Mouse (Mus musculus) MEL (cell line): ENCODE results near the gene Cnfn.

Experiments
- CTCF ChIP-seq, 3 experiments: IDR thresholded peaks in 2 of 3; conservative IDR thresholded peaks in 1 of 3; 2 replicates each; pipeline ENCODE4 v1.5.1; 2011 to 2012; ENCODE audit warnings: low read length in 3 of 3, low read depth in 2 of 3, mild to moderate bottlenecking in 2 of 3, improper control_type of control experiment in 1 of 3, inconsistent platforms in 1 of 3, mixed read lengths in 1 of 3, moderate library complexity in 1 of 3; ENCODE audit not compliant: control insufficient read depth in 1 of 3, insufficient read depth in 1 of 3, poor library complexity in 1 of 3, severe bottlenecking in 1 of 3
- EP300 ChIP-seq, 2 experiments: IDR thresholded peaks; 2 replicates each; pipeline ENCODE4 v1.6.1; 2011; ENCODE audit warnings: improper control_type of control experiment in 2 of 2, low read length in 2 of 2, low read depth in 1 of 2, mild to moderate bottlenecking in 1 of 2
- GATA1 ChIP-seq: IDR thresholded peaks from 2 replicates; pipeline ENCODE4 v1.6.1; 2011; ENCODE audit warnings: low read depth, low read length, improper control_type of control experiment
- MYC ChIP-seq: IDR thresholded peaks from 2 replicates; pipeline ENCODE4 v1.6.1; 2011; ENCODE audit warnings: low read depth, mild to moderate bottlenecking, low read length, improper control_type of control experiment, moderate library complexity
- NRF1 ChIP-seq: IDR thresholded peaks from 2 replicates; pipeline ENCODE4 v1.6.1; 2014; ENCODE audit warnings: low read depth, mild to moderate bottlenecking, inconsistent platforms, low read length, improper control_type of control experiment, moderate library complexity; ENCODE audit not compliant: poor library complexity, insufficient read depth, severe bottlenecking
- POLR2A ChIP-seq, 2 experiments: IDR thresholded peaks; 2 replicates each; pipeline ENCODE4 v1.6.1; 2011 to 2012; ENCODE audit warnings: low read length in 2 of 2, mild to moderate bottlenecking in 2 of 2, control low read depth in 1 of 2, improper control_type of control experiment in 1 of 2, low read depth in 1 of 2, moderate library complexity in 1 of 2; ENCODE audit not compliant: control insufficient read depth in 1 of 2, insufficient read depth in 1 of 2, poor library complexity in 1 of 2
- POLR2AphosphoS2 ChIP-seq: IDR thresholded peaks from 2 replicates; pipeline ENCODE4 v1.6.1; 2011; ENCODE audit warnings: low read length, improper control_type of control experiment
- SMC3 ChIP-seq: IDR thresholded peaks from 2 replicates; pipeline ENCODE4 v1.6.1; 2011; ENCODE audit warnings: low read depth, low read length, improper control_type of control experiment
- TCF12 ChIP-seq: IDR thresholded peaks from 2 replicates; pipeline ENCODE4 v1.6.1; 2014; ENCODE audit warnings: low read depth, mild to moderate bottlenecking, inconsistent platforms, low read length, improper control_type of control experiment, moderate library complexity
- ZKSCAN1 ChIP-seq: IDR thresholded peaks from 2 replicates; pipeline ENCODE4 v1.6.1; 2012; ENCODE audit warnings: low read depth, mild to moderate bottlenecking, inconsistent platforms, low read length, improper control_type of control experiment, moderate library complexity

- TF ChIP-seq EP300 (IDR thresholded peaks at IDR 0.05; ENCODE audit: low read depth in 1 of 2, low read length in 2 of 2) (no peak), POLR2AphosphoS2 (no peak), GATA1 (no peak), MYC (no peak), POLR2A (IDR thresholded peaks at IDR 0.05; ENCODE audit: control insufficient read depth in 1 of 2, insufficient read depth in 1 of 2, low read depth in 1 of 2, low read length in 2 of 2, poor library complexity in 1 of 2) (no peak), CTCF (IDR thresholded peaks at IDR 0.05 in 2 of 3, conservative IDR thresholded peaks at IDR 0.05 in 1 of 3; ENCODE audit: control insufficient read depth in 1 of 3, insufficient read depth in 1 of 3, low read depth in 2 of 3, low read length in 3 of 3, poor library complexity in 1 of 3, severe bottlenecking in 1 of 3) (no peak), ZKSCAN1 (no peak), TCF12 (no peak), NRF1 (no peak), SMC3 (no peak)
Observed at GRCm38 (mm10) chr7:25363632-25364031, 5.9 kb downstream of the Cnfn start.
